ENCODE assay signal across 13 mouse cellular contexts in genomic region chr9:58863826-58864225, GRCm38 (mm10). TPM values are rescaled to one million over a fixed set of nuclear protein-coding genes. Genes with fewer than 3 reads are reported as not detected.
DNase-seq lines count a peak whose midpoint lies in the region; ATAC-seq and TF ChIP-seq lines count a peak whose summit lies in the region.
"Had no signal": no experiment of that assay in that cellular context is flagged by ENCODE, and none has a peak within 500 bp of the region (broad histone marks: within the 10 kb centered on the region; RNA-seq: fewer than 3 reads in every experiment).

No protein-coding gene starts in this region.

- H3K4me1 ChIP-seq in hindbrain, embryonic 12.5 days, result peaks cover 19% of the 10 kb centered on the region
- H3K4me1 ChIP-seq in midbrain, postnatal 0 days (ENCODE audit: insufficient read depth, low read length), result peaks cover 7% of the 10 kb centered on the region; the same call in 1 of the 2 replicates
- H3K4me1 ChIP-seq: liver, embryonic 13.5 days had no signal

- WGBS in hindbrain, embryonic 12.5 days, result 19% methylated on average over 7 of the region's 7 CpGs
- 25% methylated on average over 7 of the region's 7 CpGs for WGBS in midbrain, postnatal 0 days

- peak; percentile 57 for TF ChIP-seq CTCF in midbrain, postnatal 0 days (IDR thresholded peaks at IDR 0.05)

- no peak overlapping the region for H3K4me3 ChIP-seq in hindbrain, embryonic 12.5 days
- no peak overlapping the region for H3K4me3 ChIP-seq in midbrain, postnatal 0 days (ENCODE audit: low read depth, low read length)
- H3K4me3 ChIP-seq: heart, embryonic 15.5 days; liver, embryonic 13.5 days had no signal

- H3K27me3 ChIP-seq in hindbrain, embryonic 12.5 days, result peaks cover 6% of the 10 kb centered on the region; the same call in 1 of the 2 replicates
- no peaks in the 10 kb centered on the region for H3K27me3 ChIP-seq in midbrain, postnatal 0 days (ENCODE audit: insufficient read depth, low read length)
- H3K27me3 ChIP-seq: CH12.LX had no signal

- peak; percentile 62 for ATAC-seq in hindbrain, embryonic 12.5 days (ENCODE audit: low FRiP score)
- peak; percentile 63 for ATAC-seq in midbrain, postnatal 0 days (ENCODE audit: low FRiP score)

- peaks cover 3% of the 10 kb centered on the region; the same call in 1 of the 2 replicates for H3K36me3 ChIP-seq in hindbrain, embryonic 12.5 days
- H3K36me3 ChIP-seq in midbrain, postnatal 0 days (ENCODE audit: insufficient read depth, low read length), result peaks cover 12% of the 10 kb centered on the region
- H3K36me3 ChIP-seq: heart, embryonic 15.5 days; liver, embryonic 13.5 days had no signal

- intact Hi-C loops in left cerebral cortex, postnatal 4 days (cut with DNase I), result no loop called here

- H3K4me2 ChIP-seq in hindbrain, embryonic 12.5 days (replicated peaks), result no peak overlapping the region
- H3K4me2 ChIP-seq in midbrain, postnatal 0 days (ENCODE audit: low read depth, low read length, poor library complexity, severe bottlenecking), result no peak overlapping the region
- H3K4me2 ChIP-seq: heart, embryonic 15.5 days; liver, embryonic 13.5 days had no signal

- H3K9ac ChIP-seq in hindbrain, embryonic 12.5 days, result no peak overlapping the region
- no peak overlapping the region for H3K9ac ChIP-seq in midbrain, postnatal 0 days (replicated peaks; ENCODE audit: low read length, poor library complexity, severe bottlenecking)
- H3K9ac ChIP-seq: heart, embryonic 15.5 days; liver, embryonic 13.5 days had no signal

- peak; percentile 48 for DNase-seq in left cerebral cortex, postnatal 4 days
- DNase-seq in left cerebral cortex, adult 18-20 months (ENCODE audit: low spot score in 2 of 2), result no peak
- DNase-seq in embryo, embryonic 11 days, result peak; percentile 55
- DNase-seq in midbrain, postnatal 0 days (ENCODE audit: low spot score), result peak; percentile 71
- no peak for DNase-seq in spleen, postnatal 36 days (ENCODE audit: low spot score in 2 of 2)
- no peak for DNase-seq in frontal cortex, postnatal 10 days (ENCODE audit: low spot score in 2 of 2)
- no peak for DNase-seq in heart, adult 9 months (ENCODE audit: low spot score in 2 of 2)
- DNase-seq: kidney, adult 9 months; liver, embryonic 13.5 days had no signal

- H3K27ac ChIP-seq in hindbrain, embryonic 12.5 days, result no peak overlapping the region
- peak overlapping the region; percentile 52 for H3K27ac ChIP-seq in midbrain, postnatal 0 days (ENCODE audit: low read depth, low read length)
- H3K27ac ChIP-seq: heart, embryonic 15.5 days; liver, embryonic 13.5 days; macrophage had no signal

- no peaks in the 10 kb centered on the region for H3K9me3 ChIP-seq in hindbrain, embryonic 12.5 days (replicated peaks)
- H3K9me3 ChIP-seq in midbrain, postnatal 0 days (ENCODE audit: low read length), result no peaks in the 10 kb centered on the region
- H3K9me3 ChIP-seq: heart, embryonic 15.5 days; liver, embryonic 13.5 days had no signal

RNA-seq across cellular contexts. Expression of gene Hcn4, which starts 40.6 kb away (rescaled TPM):
- 10 to 100 TPM; 36.7 to 37.3 TPM for total RNA-seq in left cerebral cortex, postnatal 4 days (2021)
- 1 to 10 TPM; 5.2 to 6.3 TPM for total RNA-seq in left cerebral cortex, adult 18-20 months (2021)
- polyA plus RNA-seq in hindbrain, embryonic 12.5 days (2016; fragmentation: Nextera tagmentation; extraction: Ambion mirVana), result 1.8 and 2.7 TPM in 2 replicates
- 34.6 and 42.3 TPM in 2 replicates for total RNA-seq in midbrain, postnatal 0 days (2014; rRNA removed)
- 3.8 and 4.1 TPM in 2 replicates for polyA plus RNA-seq in midbrain, postnatal 0 days (2015; fragmentation: Nextera tagmentation; extraction: Ambion mirVana)
- total RNA-seq: CH12.LX had no signal
- polyA plus RNA-seq: liver, embryonic 13.5 days; macrophage had no signal

Comparison
In these comparisons a context has a peak if more than half of its experiments do, and no peak if none do; other contexts are left out.
1. DNase-seq: peak in left cerebral cortex, postnatal 4 days (single experiment), embryo, embryonic 11 days (single experiment) and midbrain, postnatal 0 days (single experiment); none in left cerebral cortex, adult 18-20 months (0 of 2), spleen, postnatal 36 days (0 of 2), frontal cortex, postnatal 10 days (0 of 2) and heart, adult 9 months (0 of 2).